Mouse (Mus musculus) CD4-positive, CD25-positive, alpha-beta regulatory T cell, adult 2 months (primary cell): ENCODE results near the gene Ccl21a.
"Not testable (repeated sequence)": the region's sequence is repeated elsewhere in the genome, so short reads cannot be mapped to it uniquely, and the experiment has no call there.

Experiments
- DNase-seq: peaks from one replicate; pipeline ENCODE4 v3.0.0-alpha.2; 2012; ENCODE audit warnings: low read depth, low spot score

The Ccl21a gene

GRCm38 (mm10) chr4:42773893-42774292 is at the start of gene Ccl21a:
Gene Ccl21a, minus strand, starts transcription at chr4:42773993.
- DNase-seq = not testable (repeated sequence)

- not testable (repeated sequence) for DNase-seq
Measured at GRCm38 (mm10) chr4:42756477-42756876, 17.3 kb downstream of the Ccl21a start, which contains the start of gene Ccl19. Gene Ccl19, minus strand, starts transcription at chr4:42756577.

DNA sequence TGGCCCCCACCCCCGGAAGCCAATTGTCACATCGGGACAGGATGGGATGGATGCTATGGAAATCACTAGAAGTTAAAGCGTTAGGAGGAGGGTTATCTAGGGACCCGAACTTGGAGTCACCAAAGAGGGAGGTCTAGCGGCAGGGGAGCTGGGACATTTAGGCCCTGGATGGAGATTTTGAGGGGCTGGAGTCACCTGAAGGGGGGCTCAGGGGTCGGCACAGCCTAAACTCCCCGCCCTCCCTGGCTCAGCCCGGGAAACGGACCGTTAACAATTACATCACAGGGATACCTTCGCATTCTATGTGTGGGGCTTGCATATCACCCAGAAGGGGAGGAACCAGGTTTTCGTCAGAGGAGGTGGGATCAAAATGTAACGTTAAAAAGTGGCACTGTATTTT is 38.5 kb downstream of the Ccl21a start, which contains the start of gene 4930578G10Rik:
4930578G10Rik (plus strand) TSS at position 301 of the 400 bp plus-strand sequence.
- DNase-seq = not testable (repeated sequence)
